Mouse (Mus musculus) limb, embryonic 14.5 days (tissue): ENCODE results near the gene Aurka. TPM values are rescaled to one million over a fixed set of nuclear protein-coding genes. Genes with fewer than 3 reads are reported as not detected.

Source experiments
- ATAC-seq: fragments of 200-750 bp; cut with Nextera tagmentation; 2 replicates; pipeline ENCODE4 v1.8.0; 2017; ENCODE audit warnings: low read depth, moderate number of reproducible peaks, moderate TSS enrichment; ENCODE audit not compliant: low FRiP score
- DNase-seq: peaks from one replicate; pipeline ENCODE4 v3.0.0-alpha.2; 2015; ENCODE audit warnings: low spot score
- H3K27ac ChIP-seq: fragments of 300-500 bp; sonication (generic); replicated peaks from 2 replicates; pipeline ENCODE4 v1.5.1; 2014; ENCODE audit warnings: low read depth, mild to moderate bottlenecking, low read length, moderate library complexity, mixed read lengths
- H3K27me3 ChIP-seq: fragments of 300-500 bp; sonication (generic); 2 replicates; pipeline ENCODE4 v1.6.1; 2014; ENCODE audit warnings: low read length, mixed read lengths; ENCODE audit not compliant: control insufficient read depth, insufficient read depth
- H3K36me3 ChIP-seq: fragments of 300-500 bp; sonication (generic); 2 replicates; pipeline ENCODE4 v1.6.1; 2014; ENCODE audit warnings: mild to moderate bottlenecking, low read length, moderate library complexity, mixed read lengths; ENCODE audit not compliant: control insufficient read depth, insufficient read depth
- H3K4me1 ChIP-seq: fragments of 300-500 bp; sonication (generic); 2 replicates; pipeline ENCODE4 v1.6.1; 2014; ENCODE audit warnings: antibody characterized with exemption, low read length, mixed read lengths; ENCODE audit not compliant: control insufficient read depth, insufficient read depth
- H3K4me2 ChIP-seq: fragments of 300-500 bp; sonication (generic); replicated peaks from 2 replicates; pipeline ENCODE4 v1.6.1; 2014; ENCODE audit warnings: low read depth, mild to moderate bottlenecking, low read length, moderate library complexity; ENCODE audit not compliant: severe bottlenecking
- H3K4me3 ChIP-seq: fragments of 300-500 bp; sonication (generic); replicated peaks from 2 replicates; pipeline ENCODE4 v1.5.1; 2014; ENCODE audit warnings: low read length
- H3K9ac ChIP-seq: fragments of 300-500 bp; sonication (generic); 2 replicates; pipeline ENCODE4 v1.6.1; 2014; ENCODE audit warnings: mild to moderate bottlenecking, low read depth, low read length, moderate library complexity; ENCODE audit not compliant: severe bottlenecking
- H3K9me3 ChIP-seq: fragments of 300-500 bp; sonication (generic); 2 replicates; pipeline ENCODE4 v1.6.1; 2016; ENCODE audit warnings: low read length; ENCODE audit not compliant: control insufficient read depth
- POLR2A ChIP-seq: fragments of 200-500 bp; IDR thresholded peaks from 2 replicates; pipeline ENCODE4 v1.8.0; 2012; ENCODE audit warnings: inconsistent platforms, mild to moderate bottlenecking, moderate library complexity, borderline replicate concordance; ENCODE audit not compliant: insufficient read depth, insufficient read length; ENCODE audit errors: extremely low read depth
- WGBS: fragments of 180-500 bp; shearing (Covaris S2); extraction: QIAGEN DNeasy Blood & Tissue Kit; methylation state at CpG from one replicate; pipeline ENCODE4 v1.1.7; 2014; 5-methylcytosine and 5-hydroxymethylcytosine counted together
- polyA plus RNA-seq, 2 experiments: library from polyadenylated mRNA; depleted of rRNA in 1 of 2; stranded (reverse) in 1 of 2; unstranded in 1 of 2; fragments of >200 nt; fragmentation: Nextera tagmentation in 1 of 2; extraction: Ambion mirVana in 1 of 2; gene quantifications; 2 replicates each; pipeline versions ENCODE4 v1.2.1 to v1.2.3; 2012 to 2014

Gene Aurka
- polyA plus RNA-seq, 2 experiments: 58.7 to 85.3 TPM

DNA sequence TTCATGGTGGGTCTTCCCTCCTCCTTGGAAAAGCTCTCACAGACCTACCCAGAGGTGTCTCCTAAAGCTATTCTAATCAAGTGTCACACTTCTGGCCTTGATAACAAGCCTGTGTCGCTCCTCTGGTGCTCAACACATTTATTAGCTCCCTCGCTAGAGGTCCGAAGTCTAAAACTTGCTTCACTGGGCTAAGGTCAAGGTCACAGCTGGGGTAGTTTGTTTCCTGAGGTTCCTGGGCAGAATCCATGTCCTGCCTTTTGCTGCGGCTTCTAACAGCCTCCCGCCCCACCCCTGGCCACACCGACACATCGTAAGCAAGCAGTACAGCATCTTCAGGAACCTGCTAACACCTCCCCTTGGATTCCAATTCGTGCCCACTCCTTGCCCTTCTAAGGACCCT lies 19.6 kb downstream of the Aurka start:
- ATAC-seq: no peak
- Histone ChIP-seq H3K4me3 (no peak overlapping the region), H3K9ac (no peak overlapping the region), H3K4me2 (no peak overlapping the region), H3K27me3 (no peaks in the 10 kb centered on the region), H3K9me3 (no peaks in the 10 kb centered on the region), H3K36me3 (peaks cover 14% of the 10 kb centered on the region), H3K27ac (no peak overlapping the region), H3K4me1 (no peaks in the 10 kb centered on the region)
- DNase-seq: no peak
- WGBS: 68% methylated on average over 8 of the region's 8 CpGs
- TF ChIP-seq POLR2A: no peak

DNA sequence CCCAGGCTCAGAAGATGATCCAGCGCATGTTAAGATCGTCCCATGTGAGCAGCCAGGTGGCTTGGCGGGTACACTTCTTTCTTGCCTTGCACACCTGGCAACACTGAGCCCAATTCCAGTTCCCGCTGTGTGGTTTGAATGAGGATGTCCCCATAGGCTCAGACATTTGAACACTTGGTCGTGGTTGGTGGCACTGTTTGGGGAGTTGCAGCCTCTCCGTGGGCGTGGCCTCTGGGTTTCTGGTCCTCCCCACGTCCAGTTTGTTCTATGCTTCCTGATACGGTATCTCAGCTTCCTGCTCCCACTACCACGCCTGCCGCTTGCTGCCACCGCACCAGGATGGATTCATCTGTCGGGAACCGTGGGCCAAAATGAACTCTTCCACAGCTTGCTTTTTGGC lies 20.6 kb downstream of the Aurka start:
- no peak overlapping the region for H3K27ac ChIP-seq
- TF ChIP-seq POLR2A: no peak
- H3K4me1 ChIP-seq: peaks cover under 1% of the 10 kb centered on the region
- DNase-seq (no peak), ATAC-seq (no peak)
- H3K27me3 ChIP-seq: no peaks in the 10 kb centered on the region
- H3K9ac ChIP-seq: no peak overlapping the region
- no peak overlapping the region for H3K4me3 ChIP-seq
- WGBS: 83% methylated on average over 14 of the region's 14 CpGs
- H3K36me3 ChIP-seq: 0 out of 2 replicates have a peak, but pooled peaks cover 6% of the 10 kb centered on the region
- no peaks in the 10 kb centered on the region for H3K9me3 ChIP-seq
- no peak overlapping the region for H3K4me2 ChIP-seq

DNA sequence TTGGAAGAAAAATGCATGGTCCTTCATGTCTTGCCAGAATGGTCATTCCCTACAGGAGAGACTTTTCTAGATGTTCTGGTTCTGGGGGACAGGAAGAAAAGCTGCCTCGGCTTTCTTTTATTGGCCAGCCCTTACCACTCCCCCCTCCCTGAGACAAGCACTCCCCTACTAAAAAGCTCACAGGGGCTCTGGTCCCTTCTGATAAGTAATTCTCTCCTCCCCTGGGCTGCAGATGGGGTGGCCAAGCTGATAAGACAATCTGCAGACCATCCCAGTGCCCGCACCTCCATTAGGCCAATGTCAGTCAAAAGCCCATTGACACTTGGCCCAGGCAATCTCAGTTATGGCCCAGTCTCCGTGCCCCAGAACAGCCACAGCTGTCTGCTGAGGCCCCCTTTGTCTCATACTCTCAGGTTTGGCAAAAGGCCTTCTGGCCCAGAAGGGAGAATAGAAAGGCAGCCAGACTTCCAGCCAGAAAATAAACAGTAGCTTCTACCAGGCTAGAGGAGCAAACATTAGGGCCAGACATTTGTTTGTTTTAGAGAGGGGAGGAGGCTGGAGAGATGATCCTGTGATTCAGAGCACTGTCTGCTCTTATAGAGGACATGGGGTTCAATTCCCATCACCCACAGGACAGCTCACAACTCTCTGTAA lies 21.9 kb downstream of the Aurka start:
- Histone ChIP-seq H3K36me3 (0 out of 2 replicates have a peak, but pooled peaks cover 3% of the 10 kb centered on the region), H3K27me3 (no peaks in the 10 kb centered on the region), H3K4me3 (no peak overlapping the region), H3K9me3 (no peaks in the 10 kb centered on the region), H3K9ac (no peak overlapping the region), H3K27ac (no peak overlapping the region), H3K4me1 (peaks cover 9% of the 10 kb centered on the region), H3K4me2 (no peak overlapping the region)
- TF ChIP-seq POLR2A: no peak
- 41% methylated on average over 3 of the region's 3 CpGs for WGBS
- DNase-seq (no peak), ATAC-seq (no peak)

DNA sequence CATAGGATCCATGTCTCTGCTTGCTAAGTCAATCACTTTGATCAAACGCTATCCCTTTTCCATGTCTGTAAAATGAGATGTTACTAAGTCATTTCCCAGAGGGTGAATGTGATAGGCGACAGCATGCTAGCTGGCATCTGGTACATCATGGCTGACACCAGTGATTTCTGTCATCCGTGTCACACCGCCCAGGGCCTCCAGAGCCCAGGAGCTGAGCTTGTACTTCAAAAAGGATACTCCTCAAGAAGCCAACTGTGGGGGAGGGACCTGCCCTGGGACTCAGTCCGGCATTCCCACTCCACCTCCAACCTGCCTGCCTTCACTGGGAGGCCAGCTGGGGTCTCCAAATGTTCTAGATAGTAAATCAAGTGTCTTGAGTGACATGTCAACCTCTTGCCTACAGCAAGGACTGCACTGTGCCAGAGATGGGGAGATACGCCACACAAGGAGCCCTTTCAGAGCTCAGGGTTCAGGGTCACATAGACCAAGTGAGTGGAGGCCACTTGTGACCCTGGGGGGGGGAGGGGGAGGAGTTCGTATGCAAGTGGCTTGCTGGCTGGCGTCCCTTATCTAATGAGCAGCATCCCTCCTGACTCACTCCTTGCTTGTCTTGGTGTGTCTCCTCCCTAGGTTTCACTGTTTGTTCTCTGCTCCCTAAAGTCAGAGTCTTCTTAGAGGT lies 23.3 kb downstream of the Aurka start:
- DNase-seq (no peak), ATAC-seq (no peak)
- H3K4me2 ChIP-seq: 0 out of 2 replicates have a peak overlapping the region, but pooled peaks have one; percentile 98
- TF ChIP-seq POLR2A: no peak
- no peaks in the 10 kb centered on the region for H3K27me3 ChIP-seq
- WGBS: 65% methylated on average over 8 of the region's 8 CpGs
- no peak overlapping the region for H3K27ac ChIP-seq
- no peaks in the 10 kb centered on the region for H3K36me3 ChIP-seq
- no peaks in the 10 kb centered on the region for H3K9me3 ChIP-seq
- H3K9ac ChIP-seq: no peak overlapping the region
- peaks cover 9% of the 10 kb centered on the region for H3K4me1 ChIP-seq
- no peak overlapping the region for H3K4me3 ChIP-seq

DNA sequence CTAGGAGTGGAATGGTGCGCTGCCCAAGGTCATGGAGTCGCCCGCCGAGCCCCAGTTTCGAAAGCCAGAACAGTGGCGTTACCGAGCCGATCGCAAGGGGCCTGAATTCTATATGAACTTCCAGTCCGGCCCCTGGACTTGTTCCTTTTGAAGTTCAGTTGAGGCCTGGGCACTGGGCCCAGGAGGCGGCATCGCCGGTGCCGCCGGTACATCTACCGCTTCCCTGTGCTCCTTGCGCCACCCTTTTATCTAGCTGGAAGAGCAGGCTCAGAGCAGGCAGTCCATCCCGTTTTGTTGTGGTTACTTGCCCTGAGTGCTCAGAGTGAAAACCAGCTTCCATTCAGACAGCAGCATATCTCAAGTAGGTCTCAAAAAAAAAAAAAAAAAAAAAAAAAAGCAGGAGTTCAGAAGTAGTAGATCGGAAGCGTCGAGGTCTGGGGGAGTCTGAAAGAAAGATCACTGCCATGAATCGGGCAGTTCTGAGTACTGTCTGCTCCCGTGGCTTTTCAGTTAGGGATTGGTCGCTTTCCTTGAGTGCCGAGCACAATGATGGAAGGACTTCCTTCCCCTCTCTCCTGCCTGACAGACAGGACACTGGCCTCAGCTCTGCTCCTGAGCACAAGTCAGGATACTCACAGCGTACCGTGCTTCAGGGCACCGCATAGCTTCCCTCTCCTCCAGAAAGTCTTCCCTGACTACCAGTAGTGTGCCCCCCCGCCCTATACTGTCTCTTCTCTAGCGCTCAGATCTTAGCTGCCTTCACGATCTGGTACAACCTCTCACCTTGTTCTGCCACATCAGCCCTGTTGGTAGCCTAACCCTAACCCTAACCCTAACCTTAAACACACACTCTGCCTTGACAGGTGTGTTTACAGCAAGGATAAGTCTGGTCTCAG lies 24.1 kb downstream of the Aurka start:
- Histone ChIP-seq H3K27ac (no peak overlapping the region), H3K9me3 (no peaks in the 10 kb centered on the region), H3K27me3 (no peaks in the 10 kb centered on the region), H3K36me3 (no peaks in the 10 kb centered on the region), H3K4me3 (peak overlapping the region; percentile 68), H3K4me1 (peaks cover 9% of the 10 kb centered on the region), H3K9ac (peak overlapping the region; percentile 60), H3K4me2 (peak overlapping the region; percentile 98)
- 9% methylated on average over 31 of the region's 31 CpGs for WGBS
- no peak for ATAC-seq
- no peak for DNase-seq
- TF ChIP-seq POLR2A: no peak
